Mouse (Mus musculus) ES-E14 (cell line): ENCODE results near the gene Hook2. TPM values are rescaled to one million over a fixed set of nuclear protein-coding genes. Genes with fewer than 3 reads are reported as not detected.

Experiments
- DNase-seq: peaks from one replicate; pipeline ENCODE4 v3.0.0-alpha.2; 2013; ENCODE audit warnings: low read depth, low spot score
- H3K27ac ChIP-seq: 2 replicates; pipeline ENCODE4 v1.5.1; 2012; ENCODE audit warnings: low read depth, mild to moderate bottlenecking, low read length, moderate library complexity, mixed read lengths; ENCODE audit not compliant: poor library complexity, insufficient read depth, severe bottlenecking
- H3K36me3 ChIP-seq: 2 replicates; pipeline ENCODE4 v1.6.1; 2012; ENCODE audit warnings: mild to moderate bottlenecking, low read length, moderate library complexity, mixed read lengths; ENCODE audit not compliant: control insufficient read depth, poor library complexity, insufficient read depth, severe bottlenecking
- H3K4me1 ChIP-seq, 2 experiments: fragments of 150-350 bp in 1 of 2; sonication (generic) in 1 of 2; 2 replicates each; pipeline ENCODE4 v1.6.1; 2012; ENCODE audit warnings: low read length in 2 of 2, mild to moderate bottlenecking in 1 of 2, mixed read lengths in 1 of 2; ENCODE audit not compliant: control insufficient read depth in 2 of 2, insufficient read depth in 2 of 2, poor library complexity in 1 of 2
- H3K4me3 ChIP-seq, 2 experiments: fragments of 150-350 bp in 1 of 2; sonication (generic) in 1 of 2; 2 replicates each; pipeline ENCODE4 v1.5.1; 2012; ENCODE audit warnings: low read length in 2 of 2, low read depth in 1 of 2, mild to moderate bottlenecking in 1 of 2, mixed read lengths in 1 of 2; ENCODE audit not compliant: insufficient read depth in 1 of 2, poor library complexity in 1 of 2, severe bottlenecking in 1 of 2
- H3K9ac ChIP-seq: 2 replicates; pipeline ENCODE4 v1.6.1; 2012; ENCODE audit warnings: low read depth, mild to moderate bottlenecking, low read length, mixed read lengths; ENCODE audit not compliant: poor library complexity, insufficient read depth, severe bottlenecking
- H3K9me3 ChIP-seq: fragments of 150-350 bp; sonication (generic); 2 replicates; pipeline ENCODE4 v1.6.1; 2012; ENCODE audit warnings: low read depth, mild to moderate bottlenecking, low read length; ENCODE audit not compliant: control insufficient read depth, insufficient read depth
- CHD2 ChIP-seq: IDR thresholded peaks from 2 replicates; pipeline ENCODE4 v1.6.1; 2014; ENCODE audit warnings: mild to moderate bottlenecking, low read depth, low read length, inconsistent platforms
- HCFC1 ChIP-seq: IDR thresholded peaks from 2 replicates; pipeline ENCODE4 v1.6.1; 2012; ENCODE audit warnings: low read length, inconsistent platforms, borderline replicate concordance; ENCODE audit not compliant: insufficient read depth
- MAFK ChIP-seq: IDR thresholded peaks from 2 replicates; pipeline ENCODE4 v1.6.1; 2014; ENCODE audit warnings: mild to moderate bottlenecking, low read depth, low read length, inconsistent platforms; ENCODE audit not compliant: insufficient read depth
- ZC3H11A ChIP-seq: IDR thresholded peaks from 2 replicates; pipeline ENCODE4 v1.6.1; 2012; ENCODE audit warnings: low read depth, mild to moderate bottlenecking, inconsistent platforms, low read length, borderline replicate concordance
- ZNF384 ChIP-seq: IDR thresholded peaks from 2 replicates; pipeline ENCODE4 v1.6.1; 2012; ENCODE audit warnings: low read depth, low read length, inconsistent platforms
- in situ Hi-C, 2 experiments: fragments of 600-800 bp; cut with MboI; formaldehyde crosslinking; loops; one replicate each; pipeline ENCODE4 v1.15.1; 2025; ENCODE audit warnings: low sequenced_read_pairs in 2 of 2, inconsistent platforms in 1 of 2; ENCODE audit not compliant: unreplicated experiment in 2 of 2
- total RNA-seq: library from RNA; depleted of rRNA; stranded (reverse); fragments of 300-350 nt; gene quantifications from 2 replicates; pipeline ENCODE4 v1.2.3, GENCODE M21; 2012

The Hook2 gene
- total RNA-seq, 1 experiment, result 28.6 TPM

- no peak for DNase-seq
- Histone ChIP-seq H3K9ac (peak overlapping the region; percentile 36), H3K36me3 (no peaks in the 10 kb centered on the region), H3K4me1 (peaks cover 6 to 25% of the 10 kb centered on the region in 2 experiments; a peak in 3 of 4 replicates), H3K9me3 (no peaks in the 10 kb centered on the region), H3K27ac (peak overlapping the region; percentile 44), H3K4me3 (peak overlapping the region; percentile 64 to 77)
- in situ Hi-C loops, result no loop called here
- TF ChIP-seq HCFC1 (no peak), ZNF384 (no peak), CHD2 (no peak), ZC3H11A (no peak), MAFK (no peak)
Measured at GRCm38 (mm10) chr8:84980622-84981358, 9.6 kb upstream of the Hook2 start.

GRCm38 (mm10) chr8:84981644-84982498 is 8.5 kb upstream of the Hook2 start:
- no peak overlapping the region for H3K27ac ChIP-seq
- no peak for DNase-seq
- in situ Hi-C loops, result no loop called here
- H3K4me1 ChIP-seq, result peaks cover 11 to 25% of the 10 kb centered on the region in 2 experiments
- no peak overlapping the region for H3K4me3 ChIP-seq
- no peak for TF ChIP-seq CHD2
- no peak for TF ChIP-seq ZC3H11A
- no peak for TF ChIP-seq HCFC1
- no peak for TF ChIP-seq MAFK
- TF ChIP-seq ZNF384, result no peak
- no peak overlapping the region; the same call in 1 of the 2 replicates for H3K9ac ChIP-seq
- H3K36me3 ChIP-seq, result no peaks in the 10 kb centered on the region
- H3K9me3 ChIP-seq, result no peaks in the 10 kb centered on the region

- Histone ChIP-seq H3K4me1 (peaks cover 12 to 25% of the 10 kb centered on the region in 2 experiments), H3K9ac (no peak overlapping the region)
Measured at GRCm38 (mm10) chr8:84982499-84983011, 7.8 kb upstream of the Hook2 start.

GRCm38 (mm10) chr8:84984294-84985048 is 5.9 kb upstream of the Hook2 start:
- Histone ChIP-seq H3K9ac (peak overlapping the region; percentile 82; the same call in 1 of the 2 replicates), H3K27ac (peak overlapping the region; percentile 89), H3K4me1 (peaks cover 15 to 29% of the 10 kb centered on the region in 2 experiments), H3K36me3 (no peaks in the 10 kb centered on the region), H3K4me3 (peak overlapping the region; percentile 57 to 76), H3K9me3 (no peaks in the 10 kb centered on the region)
- in situ Hi-C loops, result no loop called here
- no peak for DNase-seq
- TF ChIP-seq CHD2 (no peak), ZNF384 (no peak), HCFC1 (no peak), ZC3H11A (no peak), MAFK (no peak)

More at GRCm38 (mm10) chr8:84982499-84983011, 7.8 kb upstream of the Hook2 start:
- no peak for DNase-seq
- H3K4me3 ChIP-seq, result no peak overlapping the region
- H3K36me3 ChIP-seq, result no peaks in the 10 kb centered on the region
- H3K9me3 ChIP-seq, result no peaks in the 10 kb centered on the region
- in situ Hi-C loops, result no loop called here
- TF ChIP-seq MAFK (no peak), HCFC1 (no peak), ZNF384 (no peak), ZC3H11A (no peak), CHD2 (no peak)
- H3K27ac ChIP-seq, result no peak overlapping the region
